ENCODE assay signal across 14 mouse cellular contexts in genomic region chr11:113539079-113539478, GRCm38 (mm10).
A peak's percentile ranks its signal among the peaks of the same experiment; 100 is the strongest.
DNase-seq lines count a peak whose midpoint lies in the region; ATAC-seq lines count a peak whose summit lies in the region.
"Had no signal": no experiment of that assay in that cellular context is flagged by ENCODE, and none has a peak within 500 bp of the region (broad histone marks: within the 10 kb centered on the region; RNA-seq: fewer than 3 reads in every experiment).

No protein-coding gene starts in this region.

- H3K4me3 ChIP-seq in midbrain, embryonic 13.5 days (replicated peaks) = no peak overlapping the region
- no peak overlapping the region for H3K4me3 ChIP-seq in midbrain, embryonic 11.5 days (ENCODE audit: low read depth, low read length)
- no peak overlapping the region for H3K4me3 ChIP-seq in forebrain, embryonic 15.5 days
- no peak overlapping the region for H3K4me3 ChIP-seq in hindbrain, embryonic 16.5 days (ENCODE audit: low read length)
- no peak overlapping the region for H3K4me3 ChIP-seq in neural tube, embryonic 14.5 days (ENCODE audit: low read depth, low read length)
- H3K4me3 ChIP-seq in liver, embryonic 12.5 days = no peak overlapping the region
- H3K4me3 ChIP-seq: embryonic facial prominence, embryonic 12.5 days; heart, embryonic 10.5 days; liver, embryonic 13.5 days had no signal

- 0 out of 2 replicates have a peak, but pooled peaks cover 5% of the 10 kb centered on the region for H3K9me3 ChIP-seq in midbrain, embryonic 13.5 days
- peaks cover 4% of the 10 kb centered on the region; the same call in 1 of the 2 replicates for H3K9me3 ChIP-seq in midbrain, embryonic 11.5 days (ENCODE audit: control insufficient read depth, low read length)
- H3K9me3 ChIP-seq in forebrain, embryonic 15.5 days = no peaks in the 10 kb centered on the region
- H3K9me3 ChIP-seq in hindbrain, embryonic 16.5 days (ENCODE audit: control insufficient read depth, low read length) = no peaks in the 10 kb centered on the region
- H3K9me3 ChIP-seq in neural tube, embryonic 14.5 days (ENCODE audit: control insufficient read depth, low read length) = no peaks in the 10 kb centered on the region
- H3K9me3 ChIP-seq in liver, embryonic 12.5 days (replicated peaks) = no peaks in the 10 kb centered on the region; the same call in 1 of the 2 replicates
- H3K9me3 ChIP-seq: embryonic facial prominence, embryonic 12.5 days; heart, embryonic 10.5 days had no signal

- ATAC-seq in midbrain, embryonic 13.5 days = peak; percentile 53
- ATAC-seq in midbrain, embryonic 11.5 days (ENCODE audit: low FRiP score) = no peak
- peak; percentile 75 for ATAC-seq in forebrain, embryonic 15.5 days (replicated peaks)
- peak; percentile 21; the same call in 1 of the 2 replicates for ATAC-seq in hindbrain, embryonic 16.5 days
- ATAC-seq in neural tube, embryonic 14.5 days (ENCODE audit: low read depth) = peak; percentile 50
- ATAC-seq in liver, embryonic 12.5 days = no peak

- H3K4me1 ChIP-seq in midbrain, embryonic 13.5 days (replicated peaks) = peaks cover 7% of the 10 kb centered on the region
- H3K4me1 ChIP-seq in midbrain, embryonic 11.5 days (ENCODE audit: control insufficient read depth, insufficient read depth, low read length) = no peaks in the 10 kb centered on the region
- H3K4me1 ChIP-seq in forebrain, embryonic 15.5 days = peaks cover 20% of the 10 kb centered on the region
- peaks cover 4% of the 10 kb centered on the region; the same call in 1 of the 2 replicates for H3K4me1 ChIP-seq in hindbrain, embryonic 16.5 days (ENCODE audit: control insufficient read depth, insufficient read depth, low read depth, low read length)
- H3K4me1 ChIP-seq in neural tube, embryonic 14.5 days (ENCODE audit: control insufficient read depth, insufficient read depth, low read length) = no peaks in the 10 kb centered on the region
- no peaks in the 10 kb centered on the region for H3K4me1 ChIP-seq in liver, embryonic 12.5 days
- H3K4me1 ChIP-seq: liver, embryonic 13.5 days had no signal

- no peaks in the 10 kb centered on the region for H3K27me3 ChIP-seq in midbrain, embryonic 13.5 days
- H3K27me3 ChIP-seq in midbrain, embryonic 11.5 days (ENCODE audit: control insufficient read depth, insufficient read depth, low read length) = no peaks in the 10 kb centered on the region
- no peaks in the 10 kb centered on the region for H3K27me3 ChIP-seq in forebrain, embryonic 15.5 days
- no peaks in the 10 kb centered on the region for H3K27me3 ChIP-seq in hindbrain, embryonic 16.5 days (replicated peaks; ENCODE audit: control insufficient read depth, insufficient read depth, low read length)
- no peaks in the 10 kb centered on the region for H3K27me3 ChIP-seq in neural tube, embryonic 14.5 days (ENCODE audit: control insufficient read depth, insufficient read depth, low read length)
- H3K27me3 ChIP-seq in liver, embryonic 12.5 days (replicated peaks) = no peaks in the 10 kb centered on the region
- H3K27me3 ChIP-seq: embryonic facial prominence, embryonic 12.5 days; liver, embryonic 13.5 days had no signal

- H3K9ac ChIP-seq in midbrain, embryonic 13.5 days (replicated peaks) = no peak overlapping the region
- H3K9ac ChIP-seq in midbrain, embryonic 11.5 days (ENCODE audit: low read length) = no peak overlapping the region
- H3K9ac ChIP-seq in forebrain, embryonic 15.5 days (replicated peaks) = no peak overlapping the region
- no peak overlapping the region for H3K9ac ChIP-seq in hindbrain, embryonic 16.5 days (ENCODE audit: low read depth, low read length)
- no peak overlapping the region for H3K9ac ChIP-seq in neural tube, embryonic 14.5 days (replicated peaks; ENCODE audit: low read depth, low read length)
- no peak overlapping the region for H3K9ac ChIP-seq in liver, embryonic 12.5 days
- H3K9ac ChIP-seq: embryonic facial prominence, embryonic 12.5 days; liver, embryonic 13.5 days had no signal

- WGBS in midbrain, embryonic 13.5 days = 46% methylated on average over 6 of the region's 6 CpGs
- 74% methylated on average over 6 of the region's 6 CpGs for WGBS in midbrain, embryonic 11.5 days
- 36% methylated on average over 6 of the region's 6 CpGs for WGBS in forebrain, embryonic 15.5 days
- 36% methylated on average over 6 of the region's 6 CpGs for WGBS in hindbrain, embryonic 16.5 days
- WGBS in neural tube, embryonic 14.5 days = 37% methylated on average over 6 of the region's 6 CpGs
- 70% methylated on average over 6 of the region's 6 CpGs for WGBS in liver, embryonic 12.5 days (ENCODE audit: insufficient replicate concordance)

- 0 out of 2 replicates have a peak, but pooled peaks cover 5% of the 10 kb centered on the region for H3K36me3 ChIP-seq in midbrain, embryonic 13.5 days
- no peaks in the 10 kb centered on the region for H3K36me3 ChIP-seq in midbrain, embryonic 11.5 days (ENCODE audit: control insufficient read depth, insufficient read depth, low read length)
- H3K36me3 ChIP-seq in forebrain, embryonic 15.5 days = no peaks in the 10 kb centered on the region
- no peaks in the 10 kb centered on the region for H3K36me3 ChIP-seq in hindbrain, embryonic 16.5 days (ENCODE audit: control insufficient read depth, insufficient read depth, low read length)
- no peaks in the 10 kb centered on the region for H3K36me3 ChIP-seq in neural tube, embryonic 14.5 days (ENCODE audit: control insufficient read depth, insufficient read depth, low read length)
- peaks cover 12% of the 10 kb centered on the region; the same call in 1 of the 2 replicates for H3K36me3 ChIP-seq in liver, embryonic 12.5 days
- H3K36me3 ChIP-seq: embryonic facial prominence, embryonic 12.5 days had no signal

- DNase-seq in midbrain, embryonic 11.5 days (ENCODE audit: low spot score, missing footprints) = no peak
- no peak for DNase-seq in frontal cortex, postnatal 25 days (ENCODE audit: low spot score in 2 of 2)
- no peak for DNase-seq in adipocyte (ENCODE audit: low spot score)
- DNase-seq: kidney, adult 2 months; kidney, postnatal 25 days; liver, embryonic 13.5 days; thymus, adult 18-20 months had no signal

- peak overlapping the region; percentile 45 for H3K27ac ChIP-seq in midbrain, embryonic 13.5 days
- no peak overlapping the region for H3K27ac ChIP-seq in midbrain, embryonic 11.5 days (ENCODE audit: low read depth, low read length)
- peak overlapping the region; percentile 93 for H3K27ac ChIP-seq in forebrain, embryonic 15.5 days (replicated peaks)
- H3K27ac ChIP-seq in hindbrain, embryonic 16.5 days (ENCODE audit: low read depth, low read length) = peak overlapping the region; percentile 60
- H3K27ac ChIP-seq in neural tube, embryonic 14.5 days (ENCODE audit: low read depth, low read length) = peak overlapping the region; percentile 35
- H3K27ac ChIP-seq in liver, embryonic 12.5 days = no peak overlapping the region
- H3K27ac ChIP-seq: embryonic facial prominence, embryonic 12.5 days; heart, embryonic 10.5 days; liver, embryonic 13.5 days had no signal

- H3K4me2 ChIP-seq in midbrain, embryonic 13.5 days (replicated peaks) = no peak overlapping the region
- no peak overlapping the region for H3K4me2 ChIP-seq in midbrain, embryonic 11.5 days
- 0 out of 2 replicates have a peak overlapping the region, but pooled peaks have one; percentile 9 for H3K4me2 ChIP-seq in forebrain, embryonic 15.5 days (replicated peaks)
- H3K4me2 ChIP-seq in hindbrain, embryonic 16.5 days (ENCODE audit: low read length) = no peak overlapping the region
- H3K4me2 ChIP-seq in neural tube, embryonic 14.5 days (ENCODE audit: low read depth, low read length) = no peak overlapping the region
- no peak overlapping the region for H3K4me2 ChIP-seq in liver, embryonic 12.5 days
- H3K4me2 ChIP-seq: embryonic facial prominence, embryonic 12.5 days; liver, embryonic 13.5 days had no signal

Comparison
In these comparisons a context has a peak if more than half of its experiments do, and no peak if none do; other contexts are left out.
1. ATAC-seq: peak in midbrain, embryonic 13.5 days (single experiment), forebrain, embryonic 15.5 days (single experiment), hindbrain, embryonic 16.5 days (single experiment) and neural tube, embryonic 14.5 days (single experiment); none in midbrain, embryonic 11.5 days (single experiment) and liver, embryonic 12.5 days (single experiment).
2. H3K27ac ChIP-seq: peak in midbrain, embryonic 13.5 days (single experiment), forebrain, embryonic 15.5 days (single experiment), hindbrain, embryonic 16.5 days (single experiment) and neural tube, embryonic 14.5 days (single experiment); none in midbrain, embryonic 11.5 days (single experiment) and liver, embryonic 12.5 days (single experiment).